Mouse (Mus musculus) retina, embryonic 14.5 days (tissue): Measurements from ENCODE around the gene Gm21953.
"Not testable (repeated sequence)": the region's sequence is repeated elsewhere in the genome, so short reads cannot be mapped to it uniquely, and the experiment has no call there.

ENCODE experiments used
- DNase-seq: peaks from one replicate; pipeline ENCODE4 v3.0.0-alpha.2; 2015; ENCODE audit warnings: low spot score

Gm21953 gene

GRCm38 (mm10) chr4:42293967-42294366 is at the start of gene Gm21953:
Gene Gm21953, plus strand, starts transcription at chr4:42294267.
- not testable (repeated sequence) for DNase-seq

GRCm38 (mm10) chr4:42255467-42255866 is 38.6 kb upstream of the Gm21953 start, which contains the start of gene Ccl21b:
Gene Ccl21b, plus strand, starts transcription at chr4:42255767.
- not testable (repeated sequence) for DNase-seq

DNA sequence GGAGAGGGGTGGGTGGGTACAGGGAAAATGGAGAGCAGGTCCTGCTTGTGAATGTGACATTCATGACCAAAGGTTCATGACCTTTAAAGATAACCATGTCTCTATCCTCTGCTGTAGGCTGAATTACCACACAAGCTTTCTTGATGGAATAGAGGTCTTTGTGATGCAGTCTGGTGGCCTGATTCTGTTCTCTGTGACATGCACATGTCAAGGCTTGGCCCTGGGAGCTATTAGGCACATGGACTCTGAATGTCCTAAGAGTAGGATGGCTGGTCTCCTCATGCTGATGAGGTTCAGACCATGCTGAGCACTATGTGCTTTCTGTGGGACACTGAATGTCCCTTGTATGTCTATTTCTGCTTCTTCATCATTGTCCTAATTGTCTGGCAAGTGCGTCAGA is 24.0 kb downstream of the Gm21953 start, which contains the start of gene Fam205a3:
Gene Fam205a3 (plus strand): TSS at position 301 of the 400 bp plus-strand sequence.
- DNase-seq: not testable (repeated sequence)
